Mouse (Mus musculus): Measurements from ENCODE around the gene Gm13271. TPM values are rescaled to one million over a fixed set of nuclear protein-coding genes. Genes with fewer than 3 reads are reported as not detected.
"Not testable (repeated sequence)": the region's sequence is repeated elsewhere in the genome, so short reads cannot be mapped to it uniquely, and the experiment has no call there.

Gm13271 gene
- polyA plus RNA-seq, 1 experiment from 2014 or later: not detected

DNA sequence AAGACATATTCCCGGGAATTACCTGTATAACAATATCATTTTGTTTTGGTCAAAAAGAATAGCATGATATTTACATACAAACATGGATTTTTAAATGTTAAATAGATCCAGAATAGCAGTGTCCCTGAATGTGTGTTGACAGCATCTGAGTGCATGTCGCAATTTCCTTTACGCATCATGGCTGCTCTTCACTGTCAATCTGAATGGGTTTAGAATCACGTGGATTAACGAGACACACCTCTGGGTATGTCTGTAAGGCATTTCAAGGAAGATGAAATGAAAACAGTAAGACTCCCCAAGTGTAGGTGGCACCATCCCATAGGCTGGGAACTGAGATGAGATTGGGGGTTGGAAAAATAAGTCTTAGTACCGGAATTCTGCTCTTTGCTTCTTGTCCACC is 15.6 kb upstream of the Gm13271 start:
- Histone ChIP-seq H3K4me2 (no peak overlapping the region), H3K27me3 (0 out of 2 replicates have a peak, but pooled peaks cover 3% of the 10 kb centered on the region), H3K27ac (no peak overlapping the region), H3K4me1 (replicated peaks) (no peaks in the 10 kb centered on the region), H3K4me3 (replicated peaks) (no peak overlapping the region), H3K9ac (no peak overlapping the region), H3K9me3 (replicated peaks) (no peaks in the 10 kb centered on the region), H3K36me3 (no peaks in the 10 kb centered on the region)
- DNase-seq (no peak), ATAC-seq (ENCODE audit: low read depth) (no peak)
- 61% methylated on average over 6 of the region's 6 CpGs for WGBS (ENCODE audit: insufficient replicate concordance)

GRCm38 (mm10) chr4:88741426-88741825 is 13.2 kb upstream of the Gm13271 start:
- ATAC-seq (ENCODE audit: low read depth): no peak
- no peaks in the 10 kb centered on the region for H3K4me1 ChIP-seq (replicated peaks)

DNA sequence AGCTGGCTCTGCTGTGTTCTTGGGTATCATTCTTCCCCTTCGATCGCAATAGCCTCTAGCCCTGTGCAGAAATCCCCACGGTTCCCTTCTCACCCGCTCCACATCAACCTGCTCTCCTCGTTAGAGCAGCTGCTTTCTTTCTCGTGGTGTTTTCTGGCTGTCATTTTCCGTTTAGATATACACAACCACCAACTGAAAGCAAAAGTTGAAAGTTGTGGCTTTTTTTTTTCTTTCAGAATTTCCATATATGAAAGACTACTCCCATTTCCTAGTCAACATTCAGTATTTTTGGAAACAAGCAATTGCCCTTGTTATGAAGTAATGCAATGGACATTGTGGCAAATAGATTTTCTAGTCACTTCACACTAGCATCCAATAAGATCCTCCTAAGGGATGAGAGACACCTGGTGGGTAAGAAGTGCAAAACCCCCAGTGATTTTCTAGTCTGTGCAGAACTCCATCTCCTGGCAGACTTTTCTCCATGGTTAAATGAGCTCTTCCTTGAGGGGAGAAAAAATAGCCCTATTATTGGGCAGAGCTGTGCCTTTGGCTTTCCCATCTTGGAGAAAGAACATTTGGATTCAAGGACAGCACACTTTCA is 11.8 kb upstream of the Gm13271 start:
- no peaks in the 10 kb centered on the region for H3K9me3 ChIP-seq (replicated peaks)
- no peak overlapping the region for H3K4me3 ChIP-seq (replicated peaks)
- WGBS (ENCODE audit: insufficient replicate concordance): 57% methylated on average over 7 of the region's 7 CpGs
- no peaks in the 10 kb centered on the region for H3K27me3 ChIP-seq
- no peak overlapping the region for H3K9ac ChIP-seq
- H3K4me2 ChIP-seq: no peak overlapping the region
- no peak for ATAC-seq (ENCODE audit: low read depth)
- no peaks in the 10 kb centered on the region for H3K36me3 ChIP-seq
- H3K27ac ChIP-seq: no peak overlapping the region
- H3K4me1 ChIP-seq (replicated peaks): no peaks in the 10 kb centered on the region
- DNase-seq: no peak

More at GRCm38 (mm10) chr4:88741426-88741825, 13.2 kb upstream of the Gm13271 start:
- no peak overlapping the region for H3K4me3 ChIP-seq (replicated peaks)
- no peak overlapping the region for H3K27ac ChIP-seq
- no peaks in the 10 kb centered on the region for H3K36me3 ChIP-seq
- DNase-seq: no peak
- no peaks in the 10 kb centered on the region for H3K27me3 ChIP-seq
- no peak overlapping the region for H3K9ac ChIP-seq
- WGBS (ENCODE audit: insufficient replicate concordance): 38% methylated on average over 4 of the region's 4 CpGs
- no peak overlapping the region for H3K4me2 ChIP-seq
- no peaks in the 10 kb centered on the region for H3K9me3 ChIP-seq (replicated peaks)

DNA sequence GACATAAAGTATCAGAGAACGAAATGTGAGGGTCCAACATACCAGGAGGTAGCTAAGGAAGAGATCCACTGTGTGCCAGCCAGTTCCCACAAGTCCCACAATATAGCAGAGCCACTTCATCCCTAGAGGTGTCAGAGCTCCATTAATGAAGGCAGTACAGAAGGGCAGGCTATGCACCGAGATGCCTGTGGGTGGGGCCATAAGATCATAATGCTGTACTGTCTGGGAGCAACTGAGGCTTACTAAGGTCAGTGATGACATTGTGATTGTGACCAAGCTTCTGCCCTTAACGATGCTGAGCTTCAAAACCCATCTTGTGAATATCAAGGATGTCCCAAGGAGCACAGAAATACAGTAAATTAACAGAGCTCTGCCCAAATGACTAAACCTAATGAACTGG is 10.5 kb upstream of the Gm13271 start:
- Histone ChIP-seq H3K4me2 (no peak overlapping the region), H3K9ac (no peak overlapping the region), H3K36me3 (no peaks in the 10 kb centered on the region), H3K4me1 (replicated peaks) (no peaks in the 10 kb centered on the region), H3K4me3 (replicated peaks) (no peak overlapping the region), H3K9me3 (replicated peaks) (no peaks in the 10 kb centered on the region), H3K27me3 (0 out of 2 replicates have a peak, but pooled peaks cover 3% of the 10 kb centered on the region), H3K27ac (no peak overlapping the region)
- ATAC-seq (ENCODE audit: low read depth): no peak
- no peak for DNase-seq
- WGBS (ENCODE audit: insufficient replicate concordance): 47% methylated on average over 3 of the region's 3 CpGs

DNA sequence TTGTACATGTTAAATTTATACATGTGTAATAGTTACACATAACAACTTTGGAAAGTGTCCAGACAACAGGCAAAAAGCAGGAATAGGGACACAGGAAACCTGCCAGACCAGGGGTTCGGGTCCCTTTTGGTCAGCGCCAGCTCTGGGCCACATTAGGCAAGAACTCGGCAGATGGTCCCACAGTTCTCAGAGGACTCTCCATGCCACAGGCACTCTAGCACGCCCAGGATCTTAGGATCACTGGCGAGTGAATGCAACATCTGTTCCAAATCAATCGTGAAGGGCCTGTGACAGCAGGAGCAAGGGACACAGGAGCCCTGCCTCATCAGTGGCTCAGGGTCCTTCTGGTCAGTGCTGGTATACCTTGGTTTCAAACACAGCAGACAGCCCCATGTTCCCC is 4.7 kb upstream of the Gm13271 start:
- 53% methylated on average over 6 of the region's 6 CpGs for WGBS (ENCODE audit: insufficient replicate concordance)

DNA sequence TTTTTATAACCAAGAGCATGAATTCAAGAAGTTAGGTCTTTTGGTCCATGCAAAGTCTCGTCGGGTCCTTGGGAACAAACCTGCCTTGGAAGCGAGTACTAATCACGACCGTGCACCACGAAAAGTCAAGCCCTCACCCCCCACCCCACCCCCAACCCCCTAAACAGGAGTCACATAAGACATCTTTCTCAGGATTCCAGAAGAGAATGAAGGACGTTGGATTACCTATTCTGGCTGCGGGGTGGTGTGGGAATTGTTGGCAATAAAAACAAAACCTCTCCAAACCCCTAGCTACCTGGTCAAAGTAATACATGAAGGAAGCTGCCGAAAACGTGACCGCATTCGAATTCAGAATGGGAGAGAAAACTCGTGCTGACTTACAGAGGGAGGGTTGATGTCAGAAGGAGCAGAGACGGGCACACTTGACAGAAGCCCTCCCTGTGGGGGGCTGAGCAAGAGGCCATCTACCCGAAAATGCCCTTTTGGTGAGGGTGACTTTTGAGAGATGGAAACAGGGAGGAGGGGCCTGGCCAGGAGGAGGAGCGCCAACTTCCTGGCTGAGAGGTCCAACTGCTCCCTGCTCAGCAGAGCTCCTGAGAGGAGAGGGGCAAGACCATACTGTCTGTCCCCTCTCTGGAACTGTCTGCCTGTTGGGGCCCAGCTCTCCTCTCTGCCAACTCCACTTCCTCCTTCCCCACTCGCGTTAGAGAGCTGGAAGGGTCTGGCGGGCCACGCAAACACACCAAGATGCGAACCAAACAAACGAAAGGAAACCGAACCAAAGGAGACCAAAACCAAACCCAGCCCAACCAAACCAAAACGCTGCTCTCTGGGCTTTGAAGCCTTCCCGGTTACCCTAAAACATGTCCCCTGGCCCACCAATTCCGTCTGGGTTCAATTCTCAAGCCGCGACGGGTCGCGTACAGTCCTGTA is 2.2 kb downstream of the Gm13271 start:
- H3K4me1 ChIP-seq (replicated peaks); DNase-seq; ATAC-seq (ENCODE audit: low read depth); H3K36me3 ChIP-seq; H3K9me3 ChIP-seq (replicated peaks); H3K27me3 ChIP-seq: not testable (repeated sequence)
- 9% methylated on average over 29 of the region's 31 CpGs for WGBS (ENCODE audit: insufficient replicate concordance)
- H3K9ac ChIP-seq: peak overlapping the region; percentile 68
- H3K27ac ChIP-seq: peak overlapping the region; percentile 84
- H3K4me2 ChIP-seq: peak overlapping the region; percentile 73
- peak overlapping the region; percentile 65 for H3K4me3 ChIP-seq (replicated peaks)

More for the DNA sequence above, 4.7 kb upstream of the Gm13271 start:
- Histone ChIP-seq H3K27ac (no peak overlapping the region), H3K36me3 (no peaks in the 10 kb centered on the region), H3K9ac (no peak overlapping the region), H3K27me3 (0 out of 2 replicates have a peak, but pooled peaks cover 3% of the 10 kb centered on the region), H3K4me1 (replicated peaks) (no peaks in the 10 kb centered on the region), H3K9me3 (replicated peaks) (no peaks in the 10 kb centered on the region), H3K4me3 (replicated peaks) (no peak overlapping the region), H3K4me2 (no peak overlapping the region)
- no peak for ATAC-seq (ENCODE audit: low read depth)
- DNase-seq: no peak

GRCm38 (mm10) chr4:88757628-88758031 is 3.0 kb downstream of the Gm13271 start:
- H3K4me1 ChIP-seq (replicated peaks); H3K27me3 ChIP-seq; H3K36me3 ChIP-seq; DNase-seq; H3K9me3 ChIP-seq (replicated peaks): not testable (repeated sequence)
- under 1% methylated on average over 21 of the region's 21 CpGs for WGBS (ENCODE audit: insufficient replicate concordance)
- peak overlapping the region; percentile 73 for H3K4me2 ChIP-seq
- peak overlapping the region; percentile 84 for H3K27ac ChIP-seq
- H3K9ac ChIP-seq: peak overlapping the region; percentile 68
- H3K4me3 ChIP-seq (replicated peaks): peak overlapping the region; percentile 65
- ATAC-seq (ENCODE audit: low read depth): peak; percentile 100

- not testable (repeated sequence) for H3K36me3 ChIP-seq; H3K9ac ChIP-seq; H3K27me3 ChIP-seq; H3K4me1 ChIP-seq (replicated peaks); DNase-seq; H3K4me3 ChIP-seq (replicated peaks); H3K9me3 ChIP-seq (replicated peaks); H3K27ac ChIP-seq; H3K4me2 ChIP-seq; ATAC-seq (ENCODE audit: low read depth)
- 74% methylated on average over 9 of the region's 9 CpGs for WGBS (ENCODE audit: insufficient replicate concordance)
Observed at GRCm38 (mm10) chr4:88758751-88759150, 4.1 kb downstream of the Gm13271 start.

DNA sequence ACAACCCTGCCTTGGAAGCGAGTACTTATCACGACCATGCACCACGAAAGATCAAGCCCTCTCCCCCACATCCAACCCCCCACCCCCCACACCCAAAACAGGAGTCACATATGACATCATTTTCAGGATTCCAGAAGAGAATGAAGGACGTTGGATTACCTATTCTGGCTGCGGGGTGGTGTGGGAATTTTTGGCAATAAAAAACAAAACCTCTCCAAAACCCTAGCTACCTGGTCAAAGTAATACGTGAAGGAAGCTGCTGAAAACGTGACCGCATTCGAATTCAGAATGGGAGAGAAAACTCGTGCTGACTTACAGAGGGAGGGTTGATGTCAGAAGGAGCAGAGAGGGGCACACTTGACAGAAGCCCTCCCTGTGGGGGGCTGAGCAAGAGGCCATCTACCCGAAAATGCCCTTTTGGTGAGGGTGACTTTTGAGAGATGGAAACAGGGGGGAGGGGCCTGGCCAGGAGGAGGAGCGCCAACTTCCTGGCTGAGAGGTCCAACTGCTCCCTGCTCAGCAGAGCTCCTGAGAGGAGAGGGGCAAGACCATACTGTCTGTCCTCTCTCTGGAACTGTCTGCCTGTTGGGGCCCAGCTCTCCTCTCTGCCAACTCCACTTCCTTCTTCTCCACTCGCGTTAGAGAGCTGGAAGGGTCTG is 5.1 kb downstream of the Gm13271 start, which contains the start of gene Gm13283:
Gene Gm13283 (plus strand): TSS at position 510 of the 659 bp plus-strand sequence.
- not testable (repeated sequence) for H3K9me3 ChIP-seq (replicated peaks); H3K36me3 ChIP-seq; H3K27me3 ChIP-seq; ATAC-seq (ENCODE audit: low read depth); H3K4me1 ChIP-seq (replicated peaks)
- DNase-seq: peak; percentile 10
- WGBS (ENCODE audit: insufficient replicate concordance): 13% methylated on average over 11 of the region's 14 CpGs
- 0 out of 2 replicates have a peak within 1 kb of the TSS, but pooled peaks have one; percentile 17 for H3K9ac ChIP-seq
- H3K4me3 ChIP-seq (replicated peaks): peak within 1 kb of the TSS; percentile 43
- peak within 1 kb of the TSS; percentile 23; the same call in 1 of the 2 replicates for H3K27ac ChIP-seq
- H3K4me2 ChIP-seq: peak within 1 kb of the TSS; percentile 59

DNA sequence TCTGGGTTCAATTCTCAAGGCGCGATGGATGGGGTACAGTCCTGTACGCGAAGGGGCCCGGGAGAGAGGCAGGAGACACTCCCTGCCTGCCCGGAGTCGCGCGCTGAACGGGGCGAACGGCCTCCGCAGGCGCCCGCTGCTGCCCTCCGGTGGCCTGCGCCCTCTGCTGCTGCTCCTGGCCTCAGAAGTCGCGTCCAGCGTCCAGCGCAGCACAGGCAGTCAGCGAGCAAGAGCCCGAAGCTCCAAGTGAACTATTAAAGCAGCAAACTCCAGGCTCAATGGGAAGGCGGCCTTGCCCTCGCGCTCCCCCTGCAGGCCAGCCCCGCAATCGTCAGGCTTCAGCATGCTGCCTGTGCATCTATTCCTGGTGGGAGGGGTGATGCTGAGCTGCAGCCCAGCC is 5.8 kb downstream of the Gm13271 start:
- Histone ChIP-seq H3K4me2 (peak overlapping the region; percentile 59), H3K9ac (0 out of 2 replicates have a peak overlapping the region, but pooled peaks have one; percentile 17), H3K4me3 (replicated peaks) (peak overlapping the region; percentile 43), H3K27ac (peak overlapping the region; percentile 23; the same call in 1 of the 2 replicates)
- not testable (repeated sequence) for H3K9me3 ChIP-seq (replicated peaks); H3K36me3 ChIP-seq; H3K4me1 ChIP-seq (replicated peaks); DNase-seq; ATAC-seq (ENCODE audit: low read depth); H3K27me3 ChIP-seq
- WGBS (ENCODE audit: insufficient replicate concordance): under 1% methylated on average over 26 of the region's 28 CpGs

DNA sequence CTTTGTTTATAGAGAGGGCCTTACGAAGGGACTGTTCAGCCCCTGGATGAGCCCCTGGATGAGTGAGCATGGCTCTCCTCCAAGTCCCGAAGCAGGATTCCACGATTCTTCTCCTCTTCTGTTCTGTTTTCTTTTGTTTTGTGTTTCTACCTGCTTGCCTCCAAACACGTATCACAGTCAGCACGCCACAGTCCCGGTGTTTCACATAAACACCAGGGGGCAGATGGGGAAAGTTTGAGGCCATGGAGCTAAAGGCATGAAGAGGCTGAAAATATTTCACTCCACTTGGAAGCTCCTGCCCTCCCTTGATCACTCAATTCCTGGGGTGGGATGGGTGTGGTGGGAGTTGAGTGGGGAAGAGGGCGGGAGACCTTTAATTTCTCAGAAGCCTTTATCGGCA is 7.1 kb downstream of the Gm13271 start:
- H3K4me3 ChIP-seq (replicated peaks); H3K36me3 ChIP-seq; H3K9me3 ChIP-seq (replicated peaks); ATAC-seq (ENCODE audit: low read depth); H3K27me3 ChIP-seq; H3K4me1 ChIP-seq (replicated peaks); H3K27ac ChIP-seq; DNase-seq; H3K4me2 ChIP-seq; H3K9ac ChIP-seq: not testable (repeated sequence)
- 57% methylated on average over 6 of the region's 8 CpGs for WGBS (ENCODE audit: insufficient replicate concordance)
